Mouse (Mus musculus): ENCODE measurements around the gene Fcf1. TPM values are rescaled to one million over a fixed set of nuclear protein-coding genes. Genes with fewer than 3 reads are reported as not detected.

Gene Fcf1
- total RNA-seq, 2 experiments from 2014 or later = 35.3 to 36.2 TPM

Other genes starting within 250 kb of the Fcf1 start
- gene Npc2, start 197.7 kb upstream of the Fcf1 start, total RNA-seq (2021) = 10 to 100 TPM; 27.2 to 28.9 TPM
- gene Isca2, start 197.6 kb upstream of the Fcf1 start, total RNA-seq (2021) = 10 to 100 TPM; 59.3 to 60.2 TPM
- under 1 TPM; 0.27 to 0.43 TPM for gene Ltbp2, start 94.4 kb upstream of the Fcf1 start, total RNA-seq (2021)
- gene Arel1, start within 50 bp of the Fcf1 start, total RNA-seq (2021) = 100 to 1,000 TPM in 1 of 2 experiments, 10 to 100 TPM in 1; 97.7 to 113 TPM
- 100 to 1,000 TPM; 113 to 115 TPM for gene Ylpm1, start 25.4 kb downstream of the Fcf1 start, total RNA-seq (2021)
- 1 to 10 TPM; 1.8 to 2.2 TPM for gene Prox2, start 139.9 kb downstream of the Fcf1 start, total RNA-seq (2021)
- gene Dlst, start 139.9 kb downstream of the Fcf1 start, total RNA-seq (2021) = 100 to 1,000 TPM; 141 to 147 TPM
- gene Rps6kl1, start 180.4 kb downstream of the Fcf1 start, total RNA-seq (2021) = 10 to 100 TPM; 36.9 to 38.9 TPM
- 1 to 10 TPM; 4.5 to 5.5 TPM for gene Pgf, start 206.9 kb downstream of the Fcf1 start, total RNA-seq (2021)
- 10 to 100 TPM; 56.0 to 72.8 TPM for gene Eif2b2, start 248.6 kb downstream of the Fcf1 start, total RNA-seq (2021)

All from layer of hippocampus, adult 18-20 months (tissue).